Mouse (Mus musculus): ENCODE results near the gene Xxylt1. TPM values are rescaled to one million over a fixed set of nuclear protein-coding genes. Genes with fewer than 3 reads are reported as not detected.

Xxylt1 gene
- total and polyA plus RNA-seq, 3 experiments = 12.8 to 164 (median 26.6) TPM

- Histone ChIP-seq H3K9ac (ENCODE audit: control insufficient read depth, low read depth, low read length, poor library complexity, severe bottlenecking) (no peak overlapping the region), H3K4me3 (ENCODE audit: control insufficient read depth in 1 of 2, insufficient read depth in 1 of 2, low read depth in 2 of 2, low read length in 2 of 2) (no peak overlapping the region), H3K4me1 (ENCODE audit: control insufficient read depth in 1 of 2, insufficient read depth in 2 of 2, low read length in 2 of 2) (no peaks in the 10 kb centered on the region), H3K9me3 (replicated peaks; ENCODE audit: insufficient read depth, low read length) (no peaks in the 10 kb centered on the region), H3K27me3 (ENCODE audit: control insufficient read depth in 1 of 2, insufficient read depth in 2 of 2, low read length in 2 of 2) (no peaks in the 10 kb centered on the region), H3K27ac (ENCODE audit: control insufficient read depth, low read depth, low read length) (no peak overlapping the region), H3K79me2 (ENCODE audit: control insufficient read depth, insufficient read depth, low read length, poor library complexity) (no peaks in the 10 kb centered on the region), H3K36me3 (ENCODE audit: control insufficient read depth in 1 of 2, insufficient read depth in 2 of 2, low read length in 2 of 2) (no peaks in the 10 kb centered on the region)
- no peak for DNase-seq (ENCODE audit: low read depth, low spot score)
- TF ChIP-seq ELF1 (IDR thresholded peaks at IDR 0.05; ENCODE audit: low read depth, low read length) (no peak), TBP (IDR thresholded peaks at IDR 0.05; ENCODE audit: low read depth, low read length) (no peak), RAD21 (IDR thresholded peaks at IDR 0.05; ENCODE audit: low read depth, low read length) (no peak), CHD2 (IDR thresholded peaks at IDR 0.05; ENCODE audit: low read length) (no peak), RCOR1 (IDR thresholded peaks at IDR 0.05; ENCODE audit: low read depth, low read length) (no peak), KAT2A (conservative IDR thresholded peaks at IDR 0.05; ENCODE audit: low read depth, low read length) (no peak), MXI1 (IDR thresholded peaks at IDR 0.05; ENCODE audit: low read depth, low read length) (no peak), ZNF384 (IDR thresholded peaks at IDR 0.05; ENCODE audit: low read depth, low read length) (no peak), NRF1 (IDR thresholded peaks at IDR 0.05; ENCODE audit: insufficient read depth, low read depth, low read length, poor library complexity, severe bottlenecking) (no peak)
Observed at GRCm38 (mm10) chr16:30936471-30936870, 144.8 kb downstream of the Xxylt1 start.

- no peak for DNase-seq (ENCODE audit: low read depth, low spot score)
- Histone ChIP-seq H3K27me3 (ENCODE audit: control insufficient read depth in 1 of 2, insufficient read depth in 2 of 2, low read length in 2 of 2) (no peaks in the 10 kb centered on the region), H3K36me3 (ENCODE audit: control insufficient read depth in 1 of 2, insufficient read depth in 2 of 2, low read length in 2 of 2) (no peaks in the 10 kb centered on the region), H3K79me2 (ENCODE audit: control insufficient read depth, insufficient read depth, low read length, poor library complexity) (no peaks in the 10 kb centered on the region), H3K9me3 (replicated peaks; ENCODE audit: insufficient read depth, low read length) (no peaks in the 10 kb centered on the region), H3K27ac (ENCODE audit: control insufficient read depth, low read depth, low read length) (no peak overlapping the region), H3K4me3 (ENCODE audit: control insufficient read depth in 1 of 2, insufficient read depth in 1 of 2, low read depth in 2 of 2, low read length in 2 of 2) (no peak overlapping the region), H3K9ac (ENCODE audit: control insufficient read depth, low read depth, low read length, poor library complexity, severe bottlenecking) (no peak overlapping the region), H3K4me1 (ENCODE audit: control insufficient read depth in 1 of 2, insufficient read depth in 2 of 2, low read length in 2 of 2) (no peaks in the 10 kb centered on the region)
- TF ChIP-seq MAZ (IDR thresholded peaks at IDR 0.05; ENCODE audit: low read depth, low read length) (no peak), CHD1 (IDR thresholded peaks at IDR 0.05; ENCODE audit: low read depth, low read length) (no peak), USF1 (IDR thresholded peaks at IDR 0.05; ENCODE audit: low read depth, low read length) (no peak), GATA1 (IDR thresholded peaks at IDR 0.05; ENCODE audit: low read depth, low read length) (no peak), ZC3H11A (IDR thresholded peaks at IDR 0.05; ENCODE audit: low read depth, low read length) (no peak), TAL1 (IDR thresholded peaks at IDR 0.05; ENCODE audit: low read length) (no peak), ZKSCAN1 (IDR thresholded peaks at IDR 0.05; ENCODE audit: low read depth, low read length) (no peak), HCFC1 (IDR thresholded peaks at IDR 0.05; ENCODE audit: low read depth, low read length) (no peak), POLR2AphosphoS2 (IDR thresholded peaks at IDR 0.05; ENCODE audit: low read length) (no peak), EP300 (IDR thresholded peaks at IDR 0.05; ENCODE audit: low read depth in 1 of 2, low read length in 2 of 2) (no peak)
Observed at GRCm38 (mm10) chr16:30936012-30936461, 145.2 kb downstream of the Xxylt1 start.

Data from MEL (cell line).